Mouse (Mus musculus): Measurements from ENCODE around the gene Hist1h3e. TPM values are rescaled to one million over a fixed set of nuclear protein-coding genes. Genes with fewer than 3 reads are reported as not detected.

The Hist1h3e gene
- polyA plus RNA-seq, 1 experiment from 2014 or later: 3.5 TPM

DNA sequence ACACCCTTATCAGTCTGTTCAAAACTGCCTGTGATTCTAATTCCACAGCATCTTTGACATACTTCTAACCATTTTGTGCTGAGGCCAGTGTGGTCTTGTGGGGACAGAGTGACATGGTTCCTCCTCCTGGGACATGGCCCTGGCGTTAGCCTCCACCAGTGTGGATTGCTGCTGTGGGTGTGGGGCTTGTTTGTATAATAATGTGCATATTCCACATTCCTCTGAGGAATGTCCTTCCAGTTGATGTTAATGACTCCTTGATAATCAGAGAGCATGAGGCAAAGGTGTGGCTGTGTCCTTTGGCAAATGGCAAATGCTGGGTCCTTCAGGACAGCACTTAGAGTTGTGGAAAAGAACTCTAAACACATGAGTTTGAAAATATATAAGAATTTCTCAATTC lies 48.7 kb downstream of the Hist1h3e start:
- 97% methylated on average over 1 of the region's 1 CpGs for WGBS
- Histone ChIP-seq H3K36me3 (no peaks in the 10 kb centered on the region), H3K9me3 (no peaks in the 10 kb centered on the region), H3K4me3 (no peak overlapping the region), H3K27ac (no peak overlapping the region), H3K4me1 (peaks cover 10% of the 10 kb centered on the region), H3K27me3 (ENCODE audit: insufficient read depth, poor library complexity, severe bottlenecking) (no peaks in the 10 kb centered on the region)
- no peak for DNase-seq (ENCODE audit: low spot score)

Small RNAs within 50 kb of the gene (microRNA-seq; reads per million reads assigned to microRNA genes)
- gene Gm44297 (not detected), gene Gm44359 (not detected), gene Gm44394 (not detected), gene n-TStga1 (2.5 reads per million, percentile 2 among the genes with 10 or more reads in this experiment)

Other genes with a start within 250 kb of the Hist1h3e start
- 39.0 and 42.2 TPM in 2 replicates for gene Zfp322a, start 193.2 kb downstream of the Hist1h3e start, polyA plus RNA-seq (2016; fragmentation: Nextera tagmentation; extraction: Ambion mirVana)
- gene Abt1, start 138.5 kb downstream of the Hist1h3e start, polyA plus RNA-seq (2016; fragmentation: Nextera tagmentation; extraction: Ambion mirVana): 10.1 and 13.0 TPM in 2 replicates
- gene Btn1a1, start 96.5 kb downstream of the Hist1h3e start, polyA plus RNA-seq (2016; fragmentation: Nextera tagmentation; extraction: Ambion mirVana): 0.04 and 0.96 TPM in 2 replicates
- 0.30 and 0.75 TPM in 2 replicates for gene Btn2a2, start 73.5 kb downstream of the Hist1h3e start, polyA plus RNA-seq (2016; fragmentation: Nextera tagmentation; extraction: Ambion mirVana)
- 2.5 and 2.8 TPM in 2 replicates for gene Hist1h4h, start 31.3 kb downstream of the Hist1h3e start, polyA plus RNA-seq (2016; fragmentation: Nextera tagmentation; extraction: Ambion mirVana)
- gene Hist1h2af, start 28.5 kb downstream of the Hist1h3e start, polyA plus RNA-seq (2016; fragmentation: Nextera tagmentation; extraction: Ambion mirVana): 1.7 and 4.9 TPM in 2 replicates
- 3.2 and 3.5 TPM in 2 replicates for gene Hist1h3g, start 26.9 kb downstream of the Hist1h3e start, polyA plus RNA-seq (2016; fragmentation: Nextera tagmentation; extraction: Ambion mirVana)
- 0.22 and 0.73 TPM in 2 replicates for gene Hist1h2bh, start 19.0 kb downstream of the Hist1h3e start, polyA plus RNA-seq (2016; fragmentation: Nextera tagmentation; extraction: Ambion mirVana)
- gene Hist1h3f, start 18.3 kb downstream of the Hist1h3e start, polyA plus RNA-seq (2016; fragmentation: Nextera tagmentation; extraction: Ambion mirVana): 0.31 and 0.99 TPM in 2 replicates
- gene Hist1h4f, start 10.7 kb downstream of the Hist1h3e start, polyA plus RNA-seq (2016; fragmentation: Nextera tagmentation; extraction: Ambion mirVana): 0.51 TPM in 1 of 2 replicates, not detected in the other
- gene Hist1h1d, start 9.1 kb downstream of the Hist1h3e start, polyA plus RNA-seq (2016; fragmentation: Nextera tagmentation; extraction: Ambion mirVana): 0.17 and 0.36 TPM in 2 replicates
- 39.9 and 49.4 TPM in 2 replicates for gene Hist1h2ae, start 8.9 kb upstream of the Hist1h3e start, polyA plus RNA-seq (2016; fragmentation: Nextera tagmentation; extraction: Ambion mirVana)
- gene Hist1h2bg, start 9.0 kb upstream of the Hist1h3e start, polyA plus RNA-seq (2016; fragmentation: Nextera tagmentation; extraction: Ambion mirVana): 2.8 and 4.8 TPM in 2 replicates
- 1.1 and 1.8 TPM in 2 replicates for gene Hist1h2bf, start 11.8 kb upstream of the Hist1h3e start, polyA plus RNA-seq (2016; fragmentation: Nextera tagmentation; extraction: Ambion mirVana)
- gene Hist1h2ad, start 12.0 kb upstream of the Hist1h3e start, polyA plus RNA-seq (2016; fragmentation: Nextera tagmentation; extraction: Ambion mirVana): 0.54 and 1.1 TPM in 2 replicates
- gene Hist1h3d, start 13.4 kb upstream of the Hist1h3e start, polyA plus RNA-seq (2016; fragmentation: Nextera tagmentation; extraction: Ambion mirVana): 1.4 and 5.3 TPM in 2 replicates
- 41.9 and 60.3 TPM in 2 replicates for gene Hist1h4d, start 19.2 kb upstream of the Hist1h3e start, polyA plus RNA-seq (2016; fragmentation: Nextera tagmentation; extraction: Ambion mirVana)
- 1.2 and 1.9 TPM in 2 replicates for gene Hist1h2be, start 58.8 kb upstream of the Hist1h3e start, polyA plus RNA-seq (2016; fragmentation: Nextera tagmentation; extraction: Ambion mirVana)
- 9.5 and 11.1 TPM in 2 replicates for gene Hist1h1e, start 60.2 kb upstream of the Hist1h3e start, polyA plus RNA-seq (2016; fragmentation: Nextera tagmentation; extraction: Ambion mirVana)
- gene Hist1h2ac, start 121.6 kb upstream of the Hist1h3e start, polyA plus RNA-seq (2016; fragmentation: Nextera tagmentation; extraction: Ambion mirVana): 0.63 and 0.84 TPM in 2 replicates
- gene Hist1h2bc, start 121.8 kb upstream of the Hist1h3e start, polyA plus RNA-seq (2016; fragmentation: Nextera tagmentation; extraction: Ambion mirVana): 24.3 and 29.4 TPM in 2 replicates
- gene Hist1h1t, start 133.4 kb upstream of the Hist1h3e start, polyA plus RNA-seq (2016; fragmentation: Nextera tagmentation; extraction: Ambion mirVana): 0.24 TPM in 1 of 2 replicates, not detected in the other
- gene Hist1h4c, start 136.1 kb upstream of the Hist1h3e start, polyA plus RNA-seq (2016; fragmentation: Nextera tagmentation; extraction: Ambion mirVana): 3.2 and 3.3 TPM in 2 replicates
- gene Hfe, start 148.5 kb upstream of the Hist1h3e start, polyA plus RNA-seq (2016; fragmentation: Nextera tagmentation; extraction: Ambion mirVana): 5.2 and 8.3 TPM in 2 replicates
- 17.2 TPM in 2 replicates for gene Hist1h1c, start 176.4 kb upstream of the Hist1h3e start, polyA plus RNA-seq (2016; fragmentation: Nextera tagmentation; extraction: Ambion mirVana)
- 4.2 and 4.4 TPM in 2 replicates for gene Hist1h3c, start 183.2 kb upstream of the Hist1h3e start, polyA plus RNA-seq (2016; fragmentation: Nextera tagmentation; extraction: Ambion mirVana)
- 1.4 and 2.9 TPM in 2 replicates for gene Hist1h2bb, start 184.4 kb upstream of the Hist1h3e start, polyA plus RNA-seq (2016; fragmentation: Nextera tagmentation; extraction: Ambion mirVana)
- 16.1 and 23.3 TPM in 2 replicates for gene Hist1h2ab, start 188.8 kb upstream of the Hist1h3e start, polyA plus RNA-seq (2016; fragmentation: Nextera tagmentation; extraction: Ambion mirVana)
- 2.6 and 3.2 TPM in 2 replicates for gene Hist1h3b, start 189.9 kb upstream of the Hist1h3e start, polyA plus RNA-seq (2016; fragmentation: Nextera tagmentation; extraction: Ambion mirVana)
- gene Hist1h4b, start 194.6 kb upstream of the Hist1h3e start, polyA plus RNA-seq (2016; fragmentation: Nextera tagmentation; extraction: Ambion mirVana): 3.4 and 4.4 TPM in 2 replicates
- gene Hist1h4a, start 198.9 kb upstream of the Hist1h3e start, polyA plus RNA-seq (2016; fragmentation: Nextera tagmentation; extraction: Ambion mirVana): 0.28 TPM in 1 of 2 replicates, not detected in the other
- gene Hist1h3a, start 200.0 kb upstream of the Hist1h3e start, polyA plus RNA-seq (2016; fragmentation: Nextera tagmentation; extraction: Ambion mirVana): 2.0 and 3.2 TPM in 2 replicates
- 1.2 and 1.4 TPM in 2 replicates for gene Hist1h1a, start 201.3 kb upstream of the Hist1h3e start, polyA plus RNA-seq (2016; fragmentation: Nextera tagmentation; extraction: Ambion mirVana)
- 0.14 TPM in 1 of 2 replicates, not detected in the other for gene Trim38, start 207.5 kb upstream of the Hist1h3e start, polyA plus RNA-seq (2016; fragmentation: Nextera tagmentation; extraction: Ambion mirVana)
- gene Slc17a2, start 244.6 kb upstream of the Hist1h3e start, polyA plus RNA-seq (2016; fragmentation: Nextera tagmentation; extraction: Ambion mirVana): 0.09 TPM in 1 of 2 replicates, not detected in the other